Mouse (Mus musculus): ENCODE data around the gene Optn.

- TF ChIP-seq POLR2A (IDR thresholded peaks at IDR 0.05; ENCODE audit: low read depth, low read length) (no peak), CTCF (conservative IDR thresholded peaks at IDR 0.05; ENCODE audit: insufficient read depth, insufficient read length, low read depth, low read length) (peak; percentile 42; the same call in 1 of the 2 replicates)
Observed at GRCm38 (mm10) chr2:5025162-5025733, 38.6 kb downstream of the Optn start.
